Mouse (Mus musculus): ENCODE measurements at regions not wholly inside any gene's neighbourhood (a gene's known extent, or its start where the extent isn't known, plus 50 kb on each side); places are given as distances from the start of the nearest gene placed in this dataset.

DNA sequence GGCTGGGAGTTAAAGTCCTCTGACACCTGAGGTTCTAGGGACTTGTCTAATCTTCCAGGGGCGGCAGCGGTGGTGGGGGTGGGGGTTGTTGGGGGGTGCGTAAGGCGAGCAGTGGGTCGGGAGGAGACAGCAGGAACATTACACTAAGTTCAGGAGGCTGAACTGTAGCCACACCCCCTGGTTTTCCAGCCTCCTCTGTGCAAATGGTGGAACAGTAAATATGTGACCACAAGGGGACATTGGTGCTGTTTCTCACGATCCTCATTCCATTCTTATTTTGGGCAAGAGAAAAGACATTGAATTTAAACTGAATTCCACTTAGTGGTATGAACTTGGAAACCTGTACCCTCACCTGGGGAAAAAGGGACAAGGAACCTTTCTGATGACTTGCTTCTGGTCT, 237.6 kb upstream of the Eef2kmt start:
- TF ChIP-seq POLR2A (IDR thresholded peaks at IDR 0.05; ENCODE audit: borderline replicate concordance, extremely low read depth, low read depth, low read length) = no peak
- TF ChIP-seq CTCF (IDR thresholded peaks at IDR 0.05; ENCODE audit: insufficient read depth, low read length) = no peak
